Mouse (Mus musculus) Patski (cell line): ENCODE measurements around the gene Tanc1. TPM values are rescaled to one million over a fixed set of nuclear protein-coding genes. Genes with fewer than 3 reads are reported as not detected.
A peak's percentile ranks its signal among the peaks of the same experiment; 100 is the strongest.

Experiments
- ATAC-seq: fragments of 100-300 bp; one replicate; pipeline ENCODE4 v1.8.0; 2021
- CTCF ChIA-PET: fragments of 350-600 bp; sonication (Branson Sonifier 250); formaldehyde crosslinking; loops from one replicate; lab custom pipeline; 2022; ENCODE audit warnings: inconsistent platforms; lab: Charles Lee
- POLR2A ChIA-PET: fragments of 350-600 bp; sonication (Branson Sonifier 250); formaldehyde crosslinking; loops from one replicate; lab custom pipeline; 2022; ENCODE audit warnings: antibody characterized with exemption, inconsistent platforms; lab: Charles Lee
- DNase-seq: peaks from one replicate; pipeline ENCODE4 v3.0.0-alpha.2; 2011; ENCODE audit warnings: low read depth, low spot score
- H3K27me3 ChIP-seq: fragments of 371-371 bp; one replicate; pipeline ENCODE4 v1.5.1; 2021
- CTCF ChIP-seq: fragments of 100-300 bp; IDR thresholded peaks from one replicate; pipeline ENCODE4 v1.5.1; 2021
- in situ Hi-C: fragments of 300-500 bp; cut with MboI; formaldehyde crosslinking; loops from 3 replicates; pipeline ENCODE4 v1.11.1; 2018; ENCODE audit warnings: low pct_unique_long_range_greater_than_20kb, mixed read lengths
- polyA plus RNA-seq: library from polyadenylated mRNA; unstranded; gene quantifications from one replicate; pipeline ENCODE4 v1.2.3, GENCODE M21; 2021

The Tanc1 gene
- polyA plus RNA-seq, 1 experiment from 2014 or later = 45.3 TPM

- ATAC-seq (no peak), DNase-seq (no peak)
- no peaks in the 10 kb centered on the region for H3K27me3 ChIP-seq
- TF ChIP-seq CTCF = no peak
- POLR2A ChIA-PET = no interaction called here
- in situ Hi-C loops = no loop called here
- CTCF ChIA-PET = no interaction called here
Observed at GRCm38 (mm10) chr2:59626422-59626821, 14.6 kb downstream of the Tanc1 start.

GRCm38 (mm10) chr2:59627502-59627901, 15.7 kb downstream of the Tanc1 start:
- TF ChIP-seq CTCF = no peak
- no peak for DNase-seq
- no peaks in the 10 kb centered on the region for H3K27me3 ChIP-seq
- ATAC-seq = no peak
- POLR2A ChIA-PET = interaction anchor here (0.7 to 1.7 kb wide), 2 partner anchors 9 to 93 kb away, joined by 3 to 7 read pairs; no protein-coding TSS in a partner anchor
- CTCF ChIA-PET = interaction anchor here (1.3 kb wide), 1 partner anchor 12 kb away, joined by 5 read pairs; no protein-coding TSS in a partner anchor
- in situ Hi-C loops = no loop called here

GRCm38 (mm10) chr2:59628057-59628901, 16.4 kb downstream of the Tanc1 start:
- TF ChIP-seq CTCF = no peak
- in situ Hi-C loops = no loop called here
- no peak for DNase-seq

GRCm38 (mm10) chr2:59629829-59630228, 18.0 kb downstream of the Tanc1 start:
- ATAC-seq = no peak
- POLR2A ChIA-PET = no interaction called here

More at GRCm38 (mm10) chr2:59628057-59628901, 16.4 kb downstream of the Tanc1 start:
- ChIA-PET POLR2A (interaction anchor here (0.7 to 1.7 kb wide), 3 partner anchors 10 to 94 kb away, joined by 3 to 7 read pairs (median 5); partner anchors contain the start of gene Tanc1), CTCF (interaction anchor here (0.9 to 1.6 kb wide), 3 partner anchors 11 to 22 kb away, joined by 4 to 5 read pairs (median 4); no protein-coding TSS in a partner anchor)
- ATAC-seq = peak; percentile 74
- H3K27me3 ChIP-seq = no peaks in the 10 kb centered on the region

GRCm38 (mm10) chr2:59631406-59631805, 19.6 kb downstream of the Tanc1 start:
- ChIA-PET CTCF (interaction anchor here (1.0 to 1.3 kb wide), 3 partner anchors 11 to 20 kb away, joined by 3 read pairs; no protein-coding TSS in a partner anchor), POLR2A (no interaction called here)
- DNase-seq (no peak), ATAC-seq (no peak)
- H3K27me3 ChIP-seq = no peaks in the 10 kb centered on the region
- in situ Hi-C loops = no loop called here
- TF ChIP-seq CTCF = no peak

More at GRCm38 (mm10) chr2:59629829-59630228, 18.0 kb downstream of the Tanc1 start:
- in situ Hi-C loops = no loop called here
- no peak for TF ChIP-seq CTCF
- CTCF ChIA-PET = interaction anchor here (1.6 kb wide), 1 partner anchor 12 kb away, joined by 4 read pairs; no protein-coding TSS in a partner anchor
- DNase-seq = no peak
- H3K27me3 ChIP-seq = no peaks in the 10 kb centered on the region

- ATAC-seq (no peak), DNase-seq (no peak)
- no peaks in the 10 kb centered on the region for H3K27me3 ChIP-seq
- CTCF ChIA-PET = interaction anchor here (0.9 to 1.1 kb wide), 3 partner anchors 11 to 18 kb away, joined by 3 to 4 read pairs (median 4); no protein-coding TSS in a partner anchor
- no peak for TF ChIP-seq CTCF
- in situ Hi-C loops = no loop called here
- POLR2A ChIA-PET = interaction anchor here (0.7 kb wide), 1 partner anchor 14 kb away, joined by 3 read pairs; no protein-coding TSS in a partner anchor
Observed at GRCm38 (mm10) chr2:59633761-59634430, 22.1 kb downstream of the Tanc1 start.

- POLR2A ChIA-PET = no interaction called here
- ATAC-seq (no peak), DNase-seq (no peak)
- no peaks in the 10 kb centered on the region for H3K27me3 ChIP-seq
- CTCF ChIA-PET = interaction anchor here (1.0 to 1.1 kb wide), 2 partner anchors 20 to 23 kb away, joined by 3 read pairs; no protein-coding TSS in a partner anchor
- TF ChIP-seq CTCF = no peak
- in situ Hi-C loops = no loop called here
Observed at GRCm38 (mm10) chr2:59637040-59637785, 25.4 kb downstream of the Tanc1 start.

- in situ Hi-C loops = no loop called here
- no peak for TF ChIP-seq CTCF
- DNase-seq (no peak), ATAC-seq (no peak)
- POLR2A ChIA-PET = no interaction called here
- H3K27me3 ChIP-seq = no peaks in the 10 kb centered on the region
- CTCF ChIA-PET = interaction anchor here (1.1 to 1.7 kb wide), 2 partner anchors 12 to 23 kb away, joined by 3 read pairs; no protein-coding TSS in a partner anchor
Observed at GRCm38 (mm10) chr2:59642722-59643121, 30.9 kb downstream of the Tanc1 start.

- in situ Hi-C loops = no loop called here
- TF ChIP-seq CTCF = no peak
Observed at GRCm38 (mm10) chr2:59644816-59645215, 33.0 kb downstream of the Tanc1 start.

GRCm38 (mm10) chr2:59645515-59645914, 33.7 kb downstream of the Tanc1 start:
- no peaks in the 10 kb centered on the region for H3K27me3 ChIP-seq
- CTCF ChIA-PET = no interaction called here
- TF ChIP-seq CTCF = no peak
- DNase-seq (no peak), ATAC-seq (no peak)
- in situ Hi-C loops = no loop called here
- POLR2A ChIA-PET = no interaction called here

More at GRCm38 (mm10) chr2:59644816-59645215, 33.0 kb downstream of the Tanc1 start:
- ChIA-PET POLR2A (no interaction called here), CTCF (interaction anchor here (1.3 kb wide), 1 partner anchor 11 kb away, joined by 4 read pairs; no protein-coding TSS in a partner anchor)
- no peaks in the 10 kb centered on the region for H3K27me3 ChIP-seq
- ATAC-seq (no peak), DNase-seq (no peak)
